Mouse (Mus musculus) bone marrow macrophage, adult 2 months (primary cell): ENCODE results near the gene Sept9.

ENCODE experiments used
- CTCF ChIP-seq: IDR thresholded peaks from 2 replicates; pipeline ENCODE4 v1.5.1; 2012; ENCODE audit warnings: low read depth, mild to moderate bottlenecking, low read length, moderate library complexity
- POLR2A ChIP-seq: IDR thresholded peaks from 2 replicates; pipeline ENCODE4 v1.6.1; 2012; ENCODE audit warnings: mild to moderate bottlenecking, low read depth, low read length, borderline replicate concordance

GRCm38 (mm10) chr11:117363918-117364317 is 164.5 kb downstream of the Sept9 start:
- TF ChIP-seq CTCF: no peak
- TF ChIP-seq POLR2A: no peak
